Mouse (Mus musculus) cortical plate, adult 2 months (tissue): Measurements from ENCODE around the gene Syt11. TPM values are rescaled to one million over a fixed set of nuclear protein-coding genes. Genes with fewer than 3 reads are reported as not detected.

Source experiments
- H3K27ac ChIP-seq: fragments of 200-500 bp; 2 replicates; pipeline ENCODE4 v1.5.1; 2012; ENCODE audit warnings: low read length, control low read depth, inconsistent platforms; ENCODE audit not compliant: insufficient read depth
- H3K4me1 ChIP-seq: fragments of 200-500 bp; 2 replicates; pipeline ENCODE4 v1.6.1; 2011; ENCODE audit warnings: low read length; ENCODE audit not compliant: control insufficient read depth, insufficient read depth
- H3K4me3 ChIP-seq: fragments of 200-500 bp; 2 replicates; pipeline ENCODE4 v1.5.1; 2011; ENCODE audit warnings: mild to moderate bottlenecking, low read length, control low read depth; ENCODE audit not compliant: insufficient read depth
- CTCF ChIP-seq: fragments of 200-500 bp; IDR thresholded peaks from 2 replicates; pipeline ENCODE4 v1.5.1; 2011; ENCODE audit warnings: mild to moderate bottlenecking, control low read depth, low read length; ENCODE audit not compliant: insufficient read depth; ENCODE audit errors: extremely low read depth
- POLR2A ChIP-seq: fragments of 200-500 bp; IDR thresholded peaks from 2 replicates; pipeline ENCODE4 v1.6.1; 2011; ENCODE audit warnings: mild to moderate bottlenecking, low read length, control low read depth; ENCODE audit not compliant: insufficient read depth; ENCODE audit errors: extremely low read depth
- polyA plus RNA-seq: library from polyadenylated mRNA; depleted of rRNA; stranded (reverse); fragments of >200 nt; gene quantifications from 2 replicates; pipeline ENCODE4 v1.2.3, GENCODE M21; 2012

Gene Syt11
- polyA plus RNA-seq, 1 experiment: 476 TPM

- peaks cover 17% of the 10 kb centered on the region for H3K4me1 ChIP-seq
- no peak overlapping the region for H3K4me3 ChIP-seq
- TF ChIP-seq CTCF: no peak
- TF ChIP-seq POLR2A: no peak
- no peak overlapping the region for H3K27ac ChIP-seq
These were observed 12.5 kb downstream of the Syt11 start for GRCm38 (mm10) chr3:88762401-88762831.

GRCm38 (mm10) chr3:88761619-88762018 is 13.3 kb downstream of the Syt11 start:
- H3K27ac ChIP-seq: no peak overlapping the region
- peaks cover 19% of the 10 kb centered on the region for H3K4me1 ChIP-seq
- TF ChIP-seq POLR2A (no peak), CTCF (no peak)
- H3K4me3 ChIP-seq: no peak overlapping the region

- TF ChIP-seq CTCF (no peak), POLR2A (no peak)
- no peak overlapping the region for H3K4me3 ChIP-seq
- peak overlapping the region; percentile 16; the same call in 1 of the 2 replicates for H3K27ac ChIP-seq
- H3K4me1 ChIP-seq: peaks cover 20% of the 10 kb centered on the region
These were observed 16.9 kb downstream of the Syt11 start for GRCm38 (mm10) chr3:88758045-88758500.

GRCm38 (mm10) chr3:88756276-88756675 is 18.7 kb downstream of the Syt11 start:
- Histone ChIP-seq H3K27ac (no peak overlapping the region), H3K4me3 (no peak overlapping the region), H3K4me1 (peaks cover 12% of the 10 kb centered on the region)
- no peak for TF ChIP-seq CTCF
- TF ChIP-seq POLR2A: no peak

GRCm38 (mm10) chr3:88755541-88755940 is 19.4 kb downstream of the Syt11 start:
- peaks cover 12% of the 10 kb centered on the region for H3K4me1 ChIP-seq
- no peak overlapping the region for H3K4me3 ChIP-seq
- H3K27ac ChIP-seq: no peak overlapping the region
- TF ChIP-seq POLR2A: no peak
- TF ChIP-seq CTCF: no peak

- TF ChIP-seq POLR2A (no peak), CTCF (0 out of 2 replicates have a peak, but pooled peaks have one; percentile 30)
- Histone ChIP-seq H3K4me1 (peaks cover 11% of the 10 kb centered on the region), H3K27ac (no peak overlapping the region), H3K4me3 (no peak overlapping the region)
These were observed 20.7 kb downstream of the Syt11 start for GRCm38 (mm10) chr3:88754283-88754682.

- no peak overlapping the region for H3K27ac ChIP-seq
- TF ChIP-seq CTCF (no peak), POLR2A (no peak)
- H3K4me3 ChIP-seq: no peak overlapping the region
- peaks cover 1% of the 10 kb centered on the region for H3K4me1 ChIP-seq
These were observed 28.1 kb downstream of the Syt11 start for GRCm38 (mm10) chr3:88746871-88747231.

- Histone ChIP-seq H3K4me3 (no peak overlapping the region), H3K27ac (no peak overlapping the region), H3K4me1 (peaks cover 1% of the 10 kb centered on the region)
- TF ChIP-seq CTCF (no peak), POLR2A (no peak)
These were observed 28.7 kb downstream of the Syt11 start for GRCm38 (mm10) chr3:88746139-88746870.

GRCm38 (mm10) chr3:88745534-88745933 is 29.4 kb downstream of the Syt11 start:
- Histone ChIP-seq H3K4me1 (peaks cover 1% of the 10 kb centered on the region; the same call in 1 of the 2 replicates), H3K4me3 (no peak overlapping the region), H3K27ac (no peak overlapping the region)
- TF ChIP-seq POLR2A (no peak), CTCF (no peak)

- TF ChIP-seq CTCF (0 out of 2 replicates have a peak, but pooled peaks have one; percentile 13), POLR2A (no peak)
- no peak overlapping the region for H3K27ac ChIP-seq
- no peak overlapping the region for H3K4me3 ChIP-seq
- H3K4me1 ChIP-seq: no peaks in the 10 kb centered on the region
These were observed 34.8 kb downstream of the Syt11 start for GRCm38 (mm10) chr3:88740147-88740546.
